Mouse (Mus musculus) retina, adult 2 months (tissue): Measurements from ENCODE around the gene Fam173a.
"Not testable (repeated sequence)": the region's sequence is repeated elsewhere in the genome, so short reads cannot be mapped to it uniquely, and the experiment has no call there.

Experiments
- DNase-seq: peaks from one replicate; pipeline ENCODE4 v3.0.0-alpha.2; 2012; ENCODE audit warnings: low read depth, low spot score

Gene Fam173a

GRCm38 (mm10) chr17:25828712-25829557 is 36.2 kb upstream of the Fam173a start, which contains the start of gene Jmjd8:
Gene Jmjd8 (plus strand): TSS chr17:25828867.
- DNase-seq = peak; percentile 68

GRCm38 (mm10) chr17:25828223-25828594 is 35.5 kb upstream of the Fam173a start:
- no peak for DNase-seq

GRCm38 (mm10) chr17:25827546-25828222 is 35.0 kb upstream of the Fam173a start:
- no peak for DNase-seq

- DNase-seq = no peak
These were observed 34.3 kb upstream of the Fam173a start for GRCm38 (mm10) chr17:25827011-25827410.

- DNase-seq = no peak
These were observed 33.4 kb upstream of the Fam173a start for GRCm38 (mm10) chr17:25825984-25826570.

GRCm38 (mm10) chr17:25825311-25825710 is 32.6 kb upstream of the Fam173a start:
- DNase-seq = no peak

- DNase-seq = no peak
These were observed 31.9 kb upstream of the Fam173a start for GRCm38 (mm10) chr17:25824362-25825142.

- peak; percentile 83 for DNase-seq
These were observed 30.8 kb upstream of the Fam173a start, which contains the start of gene Wdr24 for GRCm38 (mm10) chr17:25823452-25823851. Gene Wdr24 (plus strand): TSS chr17:25823627.

GRCm38 (mm10) chr17:25818851-25819780 is 26.4 kb upstream of the Fam173a start:
- no peak for DNase-seq

- no peak for DNase-seq
These were observed 25.0 kb upstream of the Fam173a start for GRCm38 (mm10) chr17:25817662-25818061.

- no peak for DNase-seq
These were observed 20.8 kb upstream of the Fam173a start for GRCm38 (mm10) chr17:25813471-25813870.

- no peak for DNase-seq
These were observed 18.2 kb upstream of the Fam173a start for GRCm38 (mm10) chr17:25810890-25811289.

GRCm38 (mm10) chr17:25809606-25810340 is 17.1 kb upstream of the Fam173a start:
- DNase-seq = no peak

GRCm38 (mm10) chr17:25808789-25809605 is 16.3 kb upstream of the Fam173a start, which contains the start of gene Fbxl16:
Gene Fbxl16 (plus strand): TSS chr17:25809085.
- peak; percentile 88 for DNase-seq

GRCm38 (mm10) chr17:25808028-25808427 is 15.3 kb upstream of the Fam173a start:
- no peak for DNase-seq

- not testable (repeated sequence) for DNase-seq
These were observed 14.8 kb upstream of the Fam173a start for GRCm38 (mm10) chr17:25807452-25807851.

- DNase-seq = no peak
These were observed 13.8 kb upstream of the Fam173a start for GRCm38 (mm10) chr17:25806507-25806906.

- DNase-seq = no peak
These were observed 10.3 kb upstream of the Fam173a start for GRCm38 (mm10) chr17:25802825-25803517.
